Mouse (Mus musculus): Measurements from ENCODE around the gene Atp5d. TPM values are rescaled to one million over a fixed set of nuclear protein-coding genes. Genes with fewer than 3 reads are reported as not detected.

The Atp5d gene
- polyA plus RNA-seq, 1 experiment = 1,163 TPM

- Histone ChIP-seq H3K4me3 (peak overlapping the region; percentile 100), H3ac (ENCODE audit: control insufficient read depth, insufficient read length) (peak overlapping the region; percentile 69), H3K27me3 (ENCODE audit: control insufficient read depth, insufficient read depth, insufficient read length) (no peaks in the 10 kb centered on the region), H3K4me2 (ENCODE audit: low read depth) (peak overlapping the region; percentile 97), H3K36me3 (ENCODE audit: control insufficient read depth, insufficient read depth) (peaks cover 49% of the 10 kb centered on the region), H3K79me2 (ENCODE audit: control insufficient read depth, insufficient read depth) (peaks cover 59% of the 10 kb centered on the region)
- TF ChIP-seq POLR2AphosphoS2 (IDR thresholded peaks at IDR 0.05; ENCODE audit: insufficient read length, low read depth) (peak; percentile 58), MYOG (IDR thresholded peaks at IDR 0.05; ENCODE audit: control insufficient read depth in 1 of 3, insufficient read depth in 1 of 3, insufficient read length in 2 of 3, low read depth in 2 of 3) (no peak), MAX (IDR thresholded peaks at IDR 0.05; ENCODE audit: low read depth) (no peak), USF1 (IDR thresholded peaks at IDR 0.05; ENCODE audit: low read depth) (no peak), CEBPB (IDR thresholded peaks at IDR 0.05; ENCODE audit: insufficient read depth, poor library complexity, severe bottlenecking) (no peak), TCF3 (IDR thresholded peaks at IDR 0.05; ENCODE audit: insufficient read length, low read depth) (no peak), SRF (IDR thresholded peaks at IDR 0.05; ENCODE audit: control insufficient read depth, insufficient read length, low read depth) (no peak), REST (IDR thresholded peaks at IDR 0.05; ENCODE audit: insufficient read depth, insufficient read length) (no peak), POLR2A (IDR thresholded peaks at IDR 0.05; ENCODE audit: insufficient read length, low read depth) (peak; percentile 60), MYOD1 (IDR thresholded peaks at IDR 0.05; ENCODE audit: control insufficient read depth in 1 of 3, insufficient read length in 2 of 3, low read depth in 2 of 3) (no peak), E2F4 (IDR thresholded peaks at IDR 0.05; ENCODE audit: insufficient read depth) (no peak), TCF12 (IDR thresholded peaks at IDR 0.05; ENCODE audit: insufficient read depth, poor library complexity, severe bottlenecking) (no peak)
Observed at GRCm38 (mm10) chr10:80152071-80152872, 13.8 kb downstream of the Atp5d start.

- Histone ChIP-seq H3K79me2 (ENCODE audit: control insufficient read depth, insufficient read depth) (peaks cover 59% of the 10 kb centered on the region), H3K27me3 (ENCODE audit: control insufficient read depth, insufficient read depth, insufficient read length) (no peaks in the 10 kb centered on the region), H3K4me3 (peak overlapping the region; percentile 100), H3K36me3 (ENCODE audit: control insufficient read depth, insufficient read depth) (peaks cover 53% of the 10 kb centered on the region), H3ac (ENCODE audit: control insufficient read depth, insufficient read length) (peak overlapping the region; percentile 69), H3K4me2 (ENCODE audit: low read depth) (peak overlapping the region; percentile 97)
- TF ChIP-seq TCF3 (IDR thresholded peaks at IDR 0.05; ENCODE audit: insufficient read length, low read depth) = no peak
- no peak for TF ChIP-seq SRF (IDR thresholded peaks at IDR 0.05; ENCODE audit: control insufficient read depth, insufficient read length, low read depth)
- TF ChIP-seq POLR2A (IDR thresholded peaks at IDR 0.05; ENCODE audit: insufficient read length, low read depth) = peak; percentile 37
- no peak for TF ChIP-seq USF1 (IDR thresholded peaks at IDR 0.05; ENCODE audit: low read depth)
- TF ChIP-seq MYOG (IDR thresholded peaks at IDR 0.05; ENCODE audit: control insufficient read depth in 1 of 3, insufficient read depth in 1 of 3, insufficient read length in 2 of 3, low read depth in 2 of 3) = no peak
- TF ChIP-seq CEBPB (IDR thresholded peaks at IDR 0.05; ENCODE audit: insufficient read depth, poor library complexity, severe bottlenecking) = no peak
- TF ChIP-seq REST (IDR thresholded peaks at IDR 0.05; ENCODE audit: insufficient read depth, insufficient read length) = no peak
- no peak for TF ChIP-seq MAX (IDR thresholded peaks at IDR 0.05; ENCODE audit: low read depth)
Observed at GRCm38 (mm10) chr10:80152873-80153260, 14.4 kb downstream of the Atp5d start.

DNA sequence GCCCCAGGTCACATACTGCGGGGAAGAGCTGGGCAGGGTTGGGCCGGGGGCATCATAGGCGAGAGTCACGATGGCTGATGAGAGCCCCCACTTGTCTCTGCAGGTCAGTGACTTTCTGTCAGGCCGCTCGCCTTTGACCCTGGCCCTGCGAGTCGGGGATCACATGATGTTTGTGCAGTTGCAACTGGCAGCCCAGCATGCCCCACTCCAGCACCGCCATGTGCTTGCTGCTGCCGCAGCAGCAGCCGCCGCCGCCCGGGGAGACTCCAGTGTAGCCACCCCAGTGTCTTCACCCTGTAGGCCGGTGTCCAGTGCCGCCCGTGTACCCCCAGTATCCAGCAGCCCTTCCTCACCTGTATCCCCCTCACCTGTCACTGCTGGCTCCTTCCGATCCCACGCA is 15.3 kb downstream of the Atp5d start:
- Histone ChIP-seq H3K79me2 (ENCODE audit: control insufficient read depth, insufficient read depth) (peaks cover 59% of the 10 kb centered on the region), H3K36me3 (ENCODE audit: control insufficient read depth, insufficient read depth) (peaks cover 53% of the 10 kb centered on the region), H3K27me3 (ENCODE audit: control insufficient read depth, insufficient read depth, insufficient read length) (no peaks in the 10 kb centered on the region), H3K4me3 (peak overlapping the region; percentile 100), H3K4me2 (ENCODE audit: low read depth) (peak overlapping the region; percentile 97), H3ac (ENCODE audit: control insufficient read depth, insufficient read length) (no peak overlapping the region)
- TF ChIP-seq E2F4 (IDR thresholded peaks at IDR 0.05; ENCODE audit: insufficient read depth) (no peak), REST (IDR thresholded peaks at IDR 0.05; ENCODE audit: insufficient read depth, insufficient read length) (no peak), POLR2AphosphoS2 (IDR thresholded peaks at IDR 0.05; ENCODE audit: insufficient read length, low read depth) (peak; percentile 75)

GRCm38 (mm10) chr10:80154384-80154783 is 16.0 kb downstream of the Atp5d start:
- Histone ChIP-seq H3K4me2 (ENCODE audit: low read depth) (peak overlapping the region; percentile 50), H3K27me3 (ENCODE audit: control insufficient read depth, insufficient read depth, insufficient read length) (no peaks in the 10 kb centered on the region), H3K36me3 (ENCODE audit: control insufficient read depth, insufficient read depth) (peaks cover 53% of the 10 kb centered on the region), H3K79me2 (ENCODE audit: control insufficient read depth, insufficient read depth) (peaks cover 59% of the 10 kb centered on the region), H3ac (ENCODE audit: control insufficient read depth, insufficient read length) (no peak overlapping the region), H3K4me3 (no peak overlapping the region)
- TF ChIP-seq POLR2AphosphoS2 (IDR thresholded peaks at IDR 0.05; ENCODE audit: insufficient read length, low read depth) (peak; percentile 74), POLR2A (IDR thresholded peaks at IDR 0.05; ENCODE audit: insufficient read length, low read depth) (peak; percentile 51), TCF12 (IDR thresholded peaks at IDR 0.05; ENCODE audit: insufficient read depth, poor library complexity, severe bottlenecking) (no peak)

DNA sequence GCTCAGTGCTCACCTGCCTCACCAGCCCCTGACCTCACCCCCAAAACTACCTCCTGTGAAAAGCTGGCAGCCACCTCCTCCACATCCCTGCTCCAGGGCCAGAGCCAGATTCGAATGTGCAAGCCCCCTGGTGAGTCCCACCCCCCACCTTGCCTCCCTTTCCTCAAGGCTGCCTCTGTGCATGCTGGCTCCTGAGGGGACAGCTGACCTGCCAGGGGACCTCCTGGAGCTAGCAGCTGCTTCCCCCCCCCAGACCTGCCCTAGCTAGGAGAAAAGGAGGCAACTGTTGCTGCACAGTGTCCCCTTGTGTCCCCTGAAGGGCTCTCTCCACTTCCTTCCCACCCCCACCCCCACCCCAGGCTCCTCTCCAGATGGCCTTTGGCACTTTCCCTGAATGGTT is 16.8 kb downstream of the Atp5d start:
- no peaks in the 10 kb centered on the region for H3K27me3 ChIP-seq (ENCODE audit: control insufficient read depth, insufficient read depth, insufficient read length)
- H3K36me3 ChIP-seq (ENCODE audit: control insufficient read depth, insufficient read depth) = peaks cover 53% of the 10 kb centered on the region
- H3K4me2 ChIP-seq (ENCODE audit: low read depth) = peak overlapping the region; percentile 50
- H3K4me3 ChIP-seq = no peak overlapping the region
- H3ac ChIP-seq (ENCODE audit: control insufficient read depth, insufficient read length) = no peak overlapping the region
- TF ChIP-seq REST (IDR thresholded peaks at IDR 0.05; ENCODE audit: insufficient read depth, insufficient read length) (no peak), POLR2A (IDR thresholded peaks at IDR 0.05; ENCODE audit: insufficient read length, low read depth) (peak; percentile 1), MAX (IDR thresholded peaks at IDR 0.05; ENCODE audit: low read depth) (no peak), MYOG (IDR thresholded peaks at IDR 0.05; ENCODE audit: control insufficient read depth in 1 of 3, insufficient read depth in 1 of 3, insufficient read length in 2 of 3, low read depth in 2 of 3) (peak in 2 of 3 experiments; percentile 69 to 92), TCF3 (IDR thresholded peaks at IDR 0.05; ENCODE audit: insufficient read length, low read depth) (peak; percentile 30), MYOD1 (IDR thresholded peaks at IDR 0.05; ENCODE audit: control insufficient read depth in 1 of 3, insufficient read length in 2 of 3, low read depth in 2 of 3) (peak in 2 of 3 experiments; percentile 51 to 86), USF1 (IDR thresholded peaks at IDR 0.05; ENCODE audit: low read depth) (no peak), POLR2AphosphoS2 (IDR thresholded peaks at IDR 0.05; ENCODE audit: insufficient read length, low read depth) (no peak), CEBPB (IDR thresholded peaks at IDR 0.05; ENCODE audit: insufficient read depth, poor library complexity, severe bottlenecking) (no peak), E2F4 (IDR thresholded peaks at IDR 0.05; ENCODE audit: insufficient read depth) (no peak), SRF (IDR thresholded peaks at IDR 0.05; ENCODE audit: control insufficient read depth, insufficient read length, low read depth) (no peak), TCF12 (IDR thresholded peaks at IDR 0.05; ENCODE audit: insufficient read depth, poor library complexity, severe bottlenecking) (no peak)
- H3K79me2 ChIP-seq (ENCODE audit: control insufficient read depth, insufficient read depth) = peaks cover 51% of the 10 kb centered on the region

Measured in myocyte (in vitro differentiated cells).